Mouse (Mus musculus): Measurements from ENCODE around the gene Asb2.
A peak's percentile ranks its signal among the peaks of the same experiment; 100 is the strongest.

Asb2 gene

GRCm38 (mm10) chr12:103355746-103356414 lies at the start of gene Asb2:
Asb2 (minus strand) TSS chr12:103356001.
- DNase-seq (ENCODE audit: low spot score): no peak

GRCm38 (mm10) chr12:103404131-103404530 lies 48.3 kb upstream of the Asb2 start:
- DNase-seq (ENCODE audit: low spot score): no peak

- DNase-seq (ENCODE audit: low spot score): no peak
These were observed 41.0 kb upstream of the Asb2 start for GRCm38 (mm10) chr12:103396751-103397150.

GRCm38 (mm10) chr12:103395486-103396275 lies 39.9 kb upstream of the Asb2 start:
- no peak for DNase-seq (ENCODE audit: low spot score)

GRCm38 (mm10) chr12:103393528-103393927 lies 37.7 kb upstream of the Asb2 start:
- DNase-seq (ENCODE audit: low spot score): no peak

GRCm38 (mm10) chr12:103391098-103391497 lies 35.3 kb upstream of the Asb2 start:
- DNase-seq (ENCODE audit: low spot score): no peak

- DNase-seq (ENCODE audit: low spot score): no peak
These were observed 34.2 kb upstream of the Asb2 start for GRCm38 (mm10) chr12:103389982-103390381.

- DNase-seq (ENCODE audit: low spot score): no peak
These were observed 33.5 kb upstream of the Asb2 start for GRCm38 (mm10) chr12:103389348-103389727.

- peak; percentile 93 for DNase-seq (ENCODE audit: low spot score)
These were observed 32.9 kb upstream of the Asb2 start, which contains the start of gene Otub2 for GRCm38 (mm10) chr12:103388505-103389347. Otub2 (plus strand) TSS chr12:103388682.

- DNase-seq (ENCODE audit: low spot score): no peak
These were observed 24.4 kb upstream of the Asb2 start for GRCm38 (mm10) chr12:103380226-103380625.

- DNase-seq (ENCODE audit: low spot score): no peak
These were observed 21.0 kb upstream of the Asb2 start for GRCm38 (mm10) chr12:103376774-103377173.

GRCm38 (mm10) chr12:103376124-103376523 lies 20.3 kb upstream of the Asb2 start:
- no peak for DNase-seq (ENCODE audit: low spot score)

- no peak for DNase-seq (ENCODE audit: low spot score)
These were observed 17.9 kb upstream of the Asb2 start for GRCm38 (mm10) chr12:103373530-103374236.

- DNase-seq (ENCODE audit: low spot score): no peak
These were observed 15.9 kb upstream of the Asb2 start for GRCm38 (mm10) chr12:103371711-103372110.

GRCm38 (mm10) chr12:103370861-103371260 lies 15.1 kb upstream of the Asb2 start:
- DNase-seq (ENCODE audit: low spot score): no peak

- no peak for DNase-seq (ENCODE audit: low spot score)
These were observed 13.0 kb upstream of the Asb2 start for GRCm38 (mm10) chr12:103368777-103369176.

GRCm38 (mm10) chr12:103368326-103368669 lies 12.5 kb upstream of the Asb2 start:
- no peak for DNase-seq (ENCODE audit: low spot score)

- DNase-seq (ENCODE audit: low spot score): no peak
These were observed 12.0 kb upstream of the Asb2 start for GRCm38 (mm10) chr12:103367620-103368325.

- no peak for DNase-seq (ENCODE audit: low spot score)
These were observed 11.4 kb upstream of the Asb2 start for GRCm38 (mm10) chr12:103367171-103367570.

- no peak for DNase-seq (ENCODE audit: low spot score)
These were observed 6.5 kb upstream of the Asb2 start for GRCm38 (mm10) chr12:103362336-103362735.

Data from ovary, adult 18-20 months (tissue).